Mouse (Mus musculus) embryonic facial prominence, embryonic 15.5 days (tissue): Measurements from ENCODE around the gene Gfod1. TPM values are rescaled to one million over a fixed set of nuclear protein-coding genes. Genes with fewer than 3 reads are reported as not detected.

Experiments used
- ATAC-seq: fragments of 200-750 bp; cut with Nextera tagmentation; 2 replicates; pipeline ENCODE4 v1.8.0; 2017; ENCODE audit warnings: low read depth, moderate TSS enrichment; ENCODE audit not compliant: insufficient number of reproducible peaks, low FRiP score, low TSS enrichment
- H3K27ac ChIP-seq: fragments of 300-500 bp; sonication (generic); replicated peaks from 2 replicates; pipeline ENCODE4 v1.5.1; 2015; ENCODE audit warnings: mild to moderate bottlenecking, inconsistent platforms
- H3K27me3 ChIP-seq: fragments of 300-500 bp; sonication (generic); 2 replicates; pipeline ENCODE4 v1.6.1; 2015; ENCODE audit warnings: inconsistent platforms
- H3K36me3 ChIP-seq: fragments of 300-500 bp; sonication (generic); 2 replicates; pipeline ENCODE4 v1.6.1; 2015; ENCODE audit warnings: mild to moderate bottlenecking, inconsistent platforms
- H3K4me1 ChIP-seq: fragments of 300-500 bp; sonication (generic); 2 replicates; pipeline ENCODE4 v1.6.1; 2015; ENCODE audit warnings: inconsistent platforms
- H3K4me2 ChIP-seq: fragments of 300-500 bp; sonication (generic); replicated peaks from 2 replicates; pipeline ENCODE4 v1.6.1; 2015; ENCODE audit warnings: mild to moderate bottlenecking, inconsistent platforms
- H3K4me3 ChIP-seq: fragments of 300-500 bp; sonication (generic); replicated peaks from 2 replicates; pipeline ENCODE4 v1.5.1; 2015; ENCODE audit warnings: mild to moderate bottlenecking, inconsistent platforms
- H3K9ac ChIP-seq: fragments of 300-500 bp; sonication (generic); 2 replicates; pipeline ENCODE4 v1.6.1; 2015; ENCODE audit warnings: inconsistent platforms
- H3K9me3 ChIP-seq: fragments of 300-500 bp; sonication (generic); replicated peaks from 2 replicates; pipeline ENCODE4 v1.6.1; 2016; ENCODE audit warnings: inconsistent platforms
- WGBS: fragments of 180-500 bp; shearing (Covaris S2); methylation state at CpG from one replicate; pipeline ENCODE4 v1.1.7; 2015; 5-methylcytosine and 5-hydroxymethylcytosine counted together
- polyA plus RNA-seq: library from polyadenylated mRNA; unstranded; fragments of >200 nt; fragmentation: Nextera tagmentation; extraction: Ambion mirVana; gene quantifications from 2 replicates; pipeline ENCODE4 v1.2.1, GENCODE M21; 2015

The Gfod1 gene
- polyA plus RNA-seq, 1 experiment from 2014 or later = 1.0 TPM

DNA sequence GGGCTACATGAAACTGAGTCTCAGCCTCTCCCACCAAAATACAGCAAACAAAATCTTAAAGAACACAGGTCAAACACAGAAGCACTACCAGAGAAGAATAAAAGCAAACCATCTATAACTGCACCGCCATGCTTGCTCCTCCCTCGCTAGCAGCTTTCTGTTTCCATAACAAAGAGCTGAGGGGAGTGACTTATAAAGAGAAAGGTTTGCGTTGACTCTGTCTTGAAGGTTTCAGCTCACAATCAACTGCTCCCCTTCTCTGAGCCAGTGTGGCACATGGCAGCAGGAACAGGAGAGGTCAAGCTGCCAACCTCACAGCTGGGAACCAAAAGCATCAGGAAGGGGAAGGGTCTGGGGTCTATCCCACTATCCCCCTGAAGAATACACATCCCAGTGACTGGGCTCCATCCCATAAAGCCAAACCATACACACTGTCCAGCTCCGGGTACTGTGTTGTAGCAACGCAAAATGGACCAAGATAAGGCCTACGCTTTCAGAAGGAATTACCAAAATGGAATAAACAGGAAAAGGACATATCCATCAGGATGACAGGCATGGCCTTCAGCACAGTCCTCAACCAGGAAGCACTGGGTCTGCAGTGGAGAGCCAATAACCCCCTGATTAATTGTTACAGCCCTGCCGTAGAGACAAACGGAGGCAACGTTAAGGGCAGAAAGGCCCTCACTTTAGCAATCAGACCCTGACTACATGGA is 87.8 kb downstream of the Gfod1 start:
- Histone ChIP-seq H3K4me2 (no peak overlapping the region), H3K27ac (no peak overlapping the region), H3K4me1 (peaks cover 25% of the 10 kb centered on the region), H3K27me3 (no peaks in the 10 kb centered on the region), H3K9ac (no peak overlapping the region), H3K4me3 (no peak overlapping the region), H3K36me3 (no peaks in the 10 kb centered on the region), H3K9me3 (no peaks in the 10 kb centered on the region)
- ATAC-seq = no peak
- WGBS = 82% methylated on average over 9 of the region's 9 CpGs

DNA sequence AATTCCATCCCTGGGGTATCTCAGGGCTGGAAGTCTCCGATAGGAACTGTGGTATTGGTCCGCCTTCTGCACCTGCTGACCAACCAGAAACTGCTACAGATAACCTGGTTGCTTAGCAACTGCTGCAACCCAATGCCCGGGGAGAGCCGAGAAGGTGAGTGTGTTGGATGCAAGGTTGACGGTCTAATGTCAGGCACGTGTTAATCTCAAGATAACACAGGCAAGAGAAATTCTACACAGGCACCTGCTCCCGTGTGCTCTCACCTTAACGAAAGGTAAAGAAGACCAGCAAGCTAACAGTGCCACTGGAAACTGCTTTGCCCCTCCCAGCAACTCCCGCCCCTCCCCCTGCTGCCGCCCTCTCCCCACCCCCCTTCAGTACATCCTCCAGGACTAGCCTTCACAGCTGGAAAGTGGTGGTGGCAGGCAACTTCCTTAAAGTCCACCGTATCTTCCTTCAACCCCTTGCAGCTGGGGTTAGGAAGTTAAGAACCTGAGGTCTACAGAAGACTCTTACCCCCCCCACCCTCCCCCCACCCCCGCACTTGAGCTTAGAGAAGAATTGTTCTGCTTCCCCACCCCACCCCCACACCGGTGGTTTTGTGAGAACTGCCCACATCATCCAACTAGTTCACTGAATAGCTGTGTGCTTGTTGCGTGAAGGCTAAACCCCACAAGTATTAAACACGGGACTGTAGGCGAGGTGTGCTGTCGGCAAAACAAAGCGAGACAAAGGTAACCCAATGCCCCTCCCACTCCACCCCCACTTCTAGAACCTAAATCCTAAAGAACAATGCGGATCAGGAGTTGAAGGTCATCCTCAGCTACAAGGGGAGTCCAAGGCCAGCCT is 88.6 kb downstream of the Gfod1 start:
- no peak overlapping the region for H3K27ac ChIP-seq
- H3K9ac ChIP-seq = no peak overlapping the region
- no peaks in the 10 kb centered on the region for H3K9me3 ChIP-seq
- H3K27me3 ChIP-seq = no peaks in the 10 kb centered on the region
- no peak overlapping the region for H3K4me2 ChIP-seq
- H3K4me1 ChIP-seq = peaks cover 28% of the 10 kb centered on the region
- no peak for ATAC-seq
- no peaks in the 10 kb centered on the region for H3K36me3 ChIP-seq
- H3K4me3 ChIP-seq = no peak overlapping the region
- 15% methylated on average over 19 of the region's 19 CpGs for WGBS

DNA sequence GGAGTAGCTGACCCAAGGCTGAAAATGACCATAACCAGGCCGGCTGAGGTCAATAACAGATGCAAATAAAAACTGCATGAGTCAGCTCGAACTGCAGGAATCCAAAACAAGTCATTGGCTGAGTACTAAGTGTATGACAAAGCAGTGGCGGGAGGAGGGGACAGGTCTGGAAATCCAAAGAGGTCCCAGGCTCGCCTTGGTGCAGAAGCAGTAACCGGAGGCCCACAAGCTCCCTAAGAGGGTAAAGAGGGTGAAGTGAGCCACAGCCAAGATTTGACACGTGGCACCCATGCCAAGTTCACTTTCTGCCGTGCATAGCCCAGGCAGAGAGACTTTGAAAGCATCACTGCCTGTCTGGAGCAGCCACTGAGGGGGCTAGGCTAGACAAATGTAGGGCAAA is 91.6 kb downstream of the Gfod1 start:
- no peaks in the 10 kb centered on the region for H3K9me3 ChIP-seq
- no peaks in the 10 kb centered on the region for H3K27me3 ChIP-seq
- WGBS = 52% methylated on average over 7 of the region's 7 CpGs
- no peaks in the 10 kb centered on the region for H3K36me3 ChIP-seq
- no peak for ATAC-seq
- no peak overlapping the region for H3K4me3 ChIP-seq
- no peak overlapping the region for H3K9ac ChIP-seq
- peaks cover 18% of the 10 kb centered on the region for H3K4me1 ChIP-seq
- H3K4me2 ChIP-seq = no peak overlapping the region
- H3K27ac ChIP-seq = no peak overlapping the region

DNA sequence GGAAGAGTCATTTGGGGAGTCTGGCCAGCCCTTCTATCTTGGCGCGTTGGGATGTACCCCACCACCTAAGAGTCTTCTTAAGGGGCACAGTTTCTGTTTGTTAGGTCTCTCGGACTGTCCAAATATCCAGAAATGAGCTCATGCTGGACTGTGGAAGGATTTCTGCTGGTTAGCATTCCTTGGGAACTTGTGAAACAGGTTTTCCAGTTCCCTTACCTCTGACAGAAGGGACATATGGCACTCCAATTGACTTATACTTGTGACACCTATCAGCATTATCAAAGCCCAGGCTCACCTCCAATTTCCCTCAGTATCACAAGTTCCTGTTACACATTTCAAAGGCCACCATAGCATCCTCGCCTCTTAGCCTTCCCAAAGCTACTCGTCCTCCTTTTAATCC is 93.0 kb downstream of the Gfod1 start:
- H3K9me3 ChIP-seq = no peaks in the 10 kb centered on the region
- no peak overlapping the region for H3K4me2 ChIP-seq
- H3K36me3 ChIP-seq = no peaks in the 10 kb centered on the region
- WGBS = 83% methylated on average over 5 of the region's 5 CpGs
- H3K4me3 ChIP-seq = no peak overlapping the region
- peaks cover 18% of the 10 kb centered on the region for H3K4me1 ChIP-seq
- H3K27ac ChIP-seq = no peak overlapping the region
- H3K27me3 ChIP-seq = no peaks in the 10 kb centered on the region
- H3K9ac ChIP-seq = no peak overlapping the region
- no peak for ATAC-seq

DNA sequence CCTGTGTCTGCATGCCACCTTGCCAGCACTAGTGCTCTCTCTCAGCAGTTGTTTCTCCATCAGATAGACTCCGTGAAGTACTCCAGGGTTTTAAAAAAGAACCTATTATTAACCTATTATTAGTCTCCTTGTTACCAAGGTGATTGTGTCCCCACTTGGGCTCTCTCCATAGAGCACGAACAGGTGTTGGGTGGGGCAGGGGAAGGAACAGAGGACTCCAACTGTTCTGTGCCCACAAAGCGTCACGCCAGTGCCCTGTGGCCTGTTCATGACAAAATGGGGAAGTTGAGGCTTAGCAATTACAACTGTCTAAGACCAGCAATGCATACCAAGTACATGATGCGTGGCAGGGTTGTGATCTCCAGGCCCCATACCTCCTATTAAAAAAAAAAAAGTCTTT is 94.4 kb downstream of the Gfod1 start:
- no peak overlapping the region for H3K27ac ChIP-seq
- peak; percentile 51; the same call in 1 of the 2 replicates for ATAC-seq
- peaks cover 13% of the 10 kb centered on the region; the same call in 1 of the 2 replicates for H3K4me1 ChIP-seq
- H3K36me3 ChIP-seq = no peaks in the 10 kb centered on the region
- H3K9ac ChIP-seq = no peak overlapping the region
- no peaks in the 10 kb centered on the region for H3K9me3 ChIP-seq
- no peak overlapping the region for H3K4me3 ChIP-seq
- no peaks in the 10 kb centered on the region for H3K27me3 ChIP-seq
- H3K4me2 ChIP-seq = no peak overlapping the region
- WGBS = 78% methylated on average over 5 of the region's 5 CpGs

- H3K4me1 ChIP-seq = peaks cover 13% of the 10 kb centered on the region; the same call in 1 of the 2 replicates
- 57% methylated on average over 16 of the region's 16 CpGs for WGBS
- H3K9ac ChIP-seq = no peak overlapping the region
- H3K9me3 ChIP-seq = no peaks in the 10 kb centered on the region
- H3K27me3 ChIP-seq = no peaks in the 10 kb centered on the region
- no peak overlapping the region for H3K4me2 ChIP-seq
- no peak overlapping the region for H3K27ac ChIP-seq
- no peak overlapping the region for H3K4me3 ChIP-seq
- no peak for ATAC-seq
- H3K36me3 ChIP-seq = no peaks in the 10 kb centered on the region
Measured at GRCm38 (mm10) chr13:43208914-43209439, 95.0 kb downstream of the Gfod1 start.

DNA sequence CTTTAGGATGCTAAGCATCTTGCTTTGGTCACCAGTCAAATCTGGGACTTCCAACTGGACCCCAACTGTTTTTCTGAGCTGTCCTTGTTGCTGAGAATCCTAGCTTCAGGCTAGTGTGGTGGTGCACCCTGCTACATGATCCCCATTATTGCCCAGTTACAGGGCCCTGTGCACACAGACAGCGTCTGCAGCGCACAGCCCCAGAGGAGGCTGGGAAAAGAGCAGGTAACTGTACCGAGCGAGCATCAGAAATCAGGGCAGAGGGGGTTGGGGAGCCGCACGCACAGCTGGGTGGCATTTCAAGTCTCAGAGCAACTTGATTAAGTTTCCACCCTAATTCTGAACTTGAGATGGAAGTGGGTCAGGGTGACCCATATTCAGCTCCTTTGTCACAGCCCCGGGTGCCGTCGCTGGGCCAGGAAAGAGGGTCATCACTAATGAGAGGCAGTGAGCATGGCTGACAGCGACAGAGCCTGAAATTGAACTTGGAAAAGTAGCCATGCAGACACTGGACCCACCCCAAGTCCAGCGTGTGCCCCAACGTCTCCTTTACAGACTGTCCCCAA is 97.8 kb downstream of the Gfod1 start:
- H3K4me2 ChIP-seq = no peak overlapping the region
- no peaks in the 10 kb centered on the region for H3K9me3 ChIP-seq
- H3K36me3 ChIP-seq = no peaks in the 10 kb centered on the region
- ATAC-seq = no peak
- H3K9ac ChIP-seq = no peak overlapping the region
- peaks cover 9% of the 10 kb centered on the region; the same call in 1 of the 2 replicates for H3K4me1 ChIP-seq
- no peak overlapping the region for H3K27ac ChIP-seq
- 84% methylated on average over 12 of the region's 12 CpGs for WGBS
- no peak overlapping the region for H3K4me3 ChIP-seq
- H3K27me3 ChIP-seq = no peaks in the 10 kb centered on the region

- Histone ChIP-seq H3K27me3 (no peaks in the 10 kb centered on the region), H3K4me2 (no peak overlapping the region), H3K9me3 (no peaks in the 10 kb centered on the region), H3K27ac (no peak overlapping the region), H3K4me3 (no peak overlapping the region), H3K36me3 (no peaks in the 10 kb centered on the region), H3K4me1 (no peaks in the 10 kb centered on the region), H3K9ac (no peak overlapping the region)
- ATAC-seq = no peak
- 50% methylated on average over 5 of the region's 5 CpGs for WGBS
Measured at GRCm38 (mm10) chr13:43203641-43204040, 100.3 kb downstream of the Gfod1 start.

DNA sequence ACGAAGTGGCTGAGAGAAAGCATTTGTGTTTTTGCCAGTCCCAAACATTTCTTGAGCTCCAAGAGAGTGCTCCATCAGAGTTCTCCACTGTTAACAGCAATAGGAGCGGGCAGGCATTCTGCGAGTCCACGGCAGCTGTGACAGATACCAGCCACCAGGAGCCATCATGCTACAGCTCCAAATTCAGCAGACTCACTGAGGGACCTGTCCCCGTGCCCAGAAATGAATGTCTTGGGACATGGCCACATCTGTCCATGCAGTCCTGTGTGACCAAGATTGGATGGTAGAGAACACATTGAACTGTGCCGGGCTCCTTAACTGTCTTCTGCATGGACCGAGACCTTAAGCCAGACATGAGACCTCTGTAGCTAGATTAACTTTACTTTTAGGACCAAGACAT is 100.7 kb downstream of the Gfod1 start:
- no peaks in the 10 kb centered on the region for H3K4me1 ChIP-seq
- no peaks in the 10 kb centered on the region for H3K9me3 ChIP-seq
- no peak overlapping the region for H3K4me2 ChIP-seq
- H3K36me3 ChIP-seq = no peaks in the 10 kb centered on the region
- H3K27ac ChIP-seq = no peak overlapping the region
- no peak overlapping the region for H3K4me3 ChIP-seq
- WGBS = 88% methylated on average over 7 of the region's 7 CpGs
- ATAC-seq = no peak
- no peaks in the 10 kb centered on the region for H3K27me3 ChIP-seq
- no peak overlapping the region for H3K9ac ChIP-seq

GRCm38 (mm10) chr13:43202351-43202750 is 101.6 kb downstream of the Gfod1 start:
- Histone ChIP-seq H3K27me3 (no peaks in the 10 kb centered on the region), H3K4me3 (no peak overlapping the region), H3K9me3 (no peaks in the 10 kb centered on the region), H3K4me1 (no peaks in the 10 kb centered on the region), H3K4me2 (no peak overlapping the region), H3K36me3 (no peaks in the 10 kb centered on the region), H3K27ac (no peak overlapping the region), H3K9ac (no peak overlapping the region)
- 73% methylated on average over 10 of the region's 10 CpGs for whole genome bisulfite sequencing
- ATAC-seq = no peak

DNA sequence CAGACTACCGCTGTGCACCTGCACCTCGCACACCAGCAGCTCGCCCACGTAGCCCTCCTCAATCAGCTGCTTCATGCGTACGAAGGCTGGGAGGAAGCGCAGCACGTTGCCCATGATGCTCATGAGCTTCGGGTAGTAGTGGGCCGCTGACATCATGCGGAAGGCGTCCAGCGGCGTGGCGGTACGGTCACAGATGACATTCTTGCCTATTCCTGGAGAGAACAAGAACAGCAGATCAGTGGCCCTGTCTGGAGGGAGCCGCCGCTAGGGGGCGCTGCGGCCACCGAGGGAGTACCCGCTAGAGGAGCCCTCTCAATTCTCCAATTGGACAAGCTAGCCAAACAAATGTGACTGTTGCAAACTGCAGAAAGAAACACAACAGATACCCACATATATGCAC is 102.9 kb downstream of the Gfod1 start:
- ATAC-seq = no peak
- Histone ChIP-seq H3K27ac (no peak overlapping the region), H3K9me3 (no peaks in the 10 kb centered on the region), H3K27me3 (no peaks in the 10 kb centered on the region), H3K4me3 (no peak overlapping the region), H3K36me3 (no peaks in the 10 kb centered on the region), H3K4me2 (no peak overlapping the region), H3K4me1 (no peaks in the 10 kb centered on the region), H3K9ac (no peak overlapping the region)
- WGBS = 41% methylated on average over 22 of the region's 22 CpGs
